18 mouse cellular contexts compared by ENCODE assay signal in the genomic region with DNA sequence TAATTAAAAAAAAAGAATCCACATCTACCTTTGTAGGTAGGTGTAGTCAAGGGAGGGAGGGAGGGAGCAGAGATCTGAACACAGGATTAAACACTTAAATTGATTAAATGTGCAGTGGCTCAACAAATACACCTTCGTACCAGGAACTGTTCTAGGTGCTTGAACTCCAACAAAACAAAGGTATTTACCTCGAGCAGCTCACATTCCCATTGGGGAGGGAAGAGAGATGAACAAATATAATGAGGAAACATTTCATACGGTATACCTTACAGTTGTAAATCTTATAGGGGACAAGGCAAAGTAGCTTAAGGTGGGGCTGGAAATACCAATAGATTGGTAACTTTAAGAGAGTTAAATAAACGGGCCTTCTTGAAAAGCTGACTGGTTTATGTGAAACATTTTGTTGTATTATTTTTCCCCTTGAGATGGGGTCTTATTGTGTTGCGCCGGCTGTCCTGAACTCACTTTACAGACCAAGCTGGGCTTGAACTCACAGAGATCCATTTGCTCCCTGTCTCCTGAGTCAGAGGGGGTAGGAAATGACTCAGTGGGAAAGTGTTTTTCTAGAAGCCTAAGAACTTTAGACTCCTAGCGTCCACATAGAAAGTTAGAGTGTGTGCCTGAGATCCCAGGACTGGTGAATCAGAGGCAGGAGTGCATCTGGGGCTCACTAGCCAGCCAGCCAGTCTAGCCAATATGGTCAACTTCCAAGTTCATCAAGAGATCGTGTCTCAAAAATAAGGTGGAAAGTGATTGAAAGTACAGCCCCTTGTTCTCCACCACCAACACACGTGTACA. TPM values are rescaled to one million over a fixed set of nuclear protein-coding genes. Genes with fewer than 3 reads are reported as not detected.
DNase-seq lines count a peak whose midpoint lies in the region; ATAC-seq and TF ChIP-seq lines count a peak whose summit lies in the region.
"Had no signal": no experiment of that assay in that cellular context is flagged by ENCODE, and none has a peak within 500 bp of the region (broad histone marks: within the 10 kb centered on the region; RNA-seq: fewer than 3 reads in every experiment).

No protein-coding gene starts in this region.

- no peak overlapping the region for H3K4me2 ChIP-seq in intestine, embryonic 15.5 days (replicated peaks)
- no peak overlapping the region for H3K4me2 ChIP-seq in stomach, embryonic 15.5 days
- H3K4me2 ChIP-seq: embryonic facial prominence, embryonic 15.5 days; heart, embryonic 12.5 days; hindbrain, embryonic 15.5 days had no signal

- WGBS in liver, adult 2 months = 48% methylated on average over 9 of the region's 9 CpGs
- 76% methylated on average over 9 of the region's 9 CpGs for WGBS in intestine, embryonic 15.5 days
- 74% methylated on average over 9 of the region's 9 CpGs for WGBS in stomach, embryonic 15.5 days

- TF ChIP-seq POLR2A in liver, adult 2 months (IDR thresholded peaks at IDR 0.05; ENCODE audit: extremely low read depth, insufficient read depth, low read length) = no peak

- H3K4me1 ChIP-seq in liver, adult 2 months (ENCODE audit: control insufficient read depth, insufficient read depth, low read length) = peaks cover 17% of the 10 kb centered on the region
- H3K4me1 ChIP-seq in intestine, embryonic 15.5 days (replicated peaks) = 0 out of 2 replicates have a peak, but pooled peaks cover 1% of the 10 kb centered on the region
- no peaks in the 10 kb centered on the region for H3K4me1 ChIP-seq in stomach, embryonic 15.5 days
- H3K4me1 ChIP-seq: heart, embryonic 12.5 days had no signal

- no peaks in the 10 kb centered on the region for H3K27me3 ChIP-seq in liver, adult 2 months (ENCODE audit: control insufficient read depth, insufficient read depth, low read length)
- no peaks in the 10 kb centered on the region for H3K27me3 ChIP-seq in intestine, embryonic 15.5 days (replicated peaks)
- H3K27me3 ChIP-seq in stomach, embryonic 15.5 days (replicated peaks) = no peaks in the 10 kb centered on the region
- H3K27me3 ChIP-seq: embryonic facial prominence, embryonic 15.5 days; heart, embryonic 12.5 days had no signal

- peaks cover 26% of the 10 kb centered on the region for H3K79me2 ChIP-seq in liver, adult 2 months (ENCODE audit: control insufficient read depth, insufficient read depth, low read length)

- H3K9me3 ChIP-seq in intestine, embryonic 15.5 days = no peaks in the 10 kb centered on the region
- no peaks in the 10 kb centered on the region for H3K9me3 ChIP-seq in stomach, embryonic 15.5 days
- H3K9me3 ChIP-seq: embryonic facial prominence, embryonic 15.5 days; heart, embryonic 12.5 days; hindbrain, embryonic 15.5 days had no signal

- H3K9ac ChIP-seq in liver, adult 2 months (ENCODE audit: low read depth, low read length) = no peak overlapping the region
- H3K9ac ChIP-seq in intestine, embryonic 15.5 days = no peak overlapping the region
- H3K9ac ChIP-seq in stomach, embryonic 15.5 days = no peak overlapping the region
- H3K9ac ChIP-seq: embryonic facial prominence, embryonic 15.5 days; heart, embryonic 12.5 days; hindbrain, embryonic 15.5 days had no signal

- no peaks in the 10 kb centered on the region for H3K36me3 ChIP-seq in liver, adult 2 months (ENCODE audit: control insufficient read depth, insufficient read depth, low read length)
- no peaks in the 10 kb centered on the region for H3K36me3 ChIP-seq in intestine, embryonic 15.5 days
- no peaks in the 10 kb centered on the region for H3K36me3 ChIP-seq in stomach, embryonic 15.5 days
- H3K36me3 ChIP-seq: embryonic facial prominence, embryonic 15.5 days; heart, embryonic 12.5 days; hindbrain, embryonic 15.5 days had no signal

- peak overlapping the region; percentile 31; the same call in 1 of the 2 replicates for H3K27ac ChIP-seq in liver, adult 2 months (replicated peaks; ENCODE audit: insufficient read depth, low read depth, low read length)
- H3K27ac ChIP-seq in intestine, embryonic 15.5 days = no peak overlapping the region
- H3K27ac ChIP-seq in stomach, embryonic 15.5 days = no peak overlapping the region
- H3K27ac ChIP-seq: embryonic facial prominence, embryonic 15.5 days; hindbrain, embryonic 15.5 days had no signal

- no peak for TF ChIP-seq CTCF in liver, adult 2 months (IDR thresholded peaks at IDR 0.05; ENCODE audit: low read depth, low read length)

- DNase-seq in liver, adult 2 months (ENCODE audit: extremely low read depth, low read depth, low spot score) = no peak
- no peak for DNase-seq in liver
- peak; percentile 6 for DNase-seq in 416B (ENCODE audit: low read depth)
- DNase-seq in embryo, embryonic 11 days = no peak
- DNase-seq in kidney, postnatal 10 days = no peak
- DNase-seq in urinary bladder, adult 18-20 months (ENCODE audit: low spot score in 2 of 2) = no peak
- DNase-seq: adrenal gland, postnatal 10 days; cerebellum, adult 11 months; cerebellum, adult 9-11 months; gastrocnemius, postnatal 14 days; heart, postnatal 36 days had no signal

- H3K4me3 ChIP-seq in liver, adult 2 months (ENCODE audit: insufficient read depth, low read depth, low read length) = no peak overlapping the region
- H3K4me3 ChIP-seq in intestine, embryonic 15.5 days (replicated peaks) = no peak overlapping the region
- H3K4me3 ChIP-seq in stomach, embryonic 15.5 days (replicated peaks) = no peak overlapping the region
- H3K4me3 ChIP-seq: embryonic facial prominence, embryonic 15.5 days; erythroblast, embryonic 14.5 days; heart, embryonic 12.5 days; hindbrain, embryonic 15.5 days had no signal

- ATAC-seq in intestine, embryonic 15.5 days = peak; percentile 36; the same call in 1 of the 2 replicates
- ATAC-seq in stomach, embryonic 15.5 days (ENCODE audit: insufficient read depth, low FRiP score, low read depth) = peak; percentile 43; the same call in 1 of the 2 replicates
- ATAC-seq: forebrain, embryonic 16.5 days had no signal

RNA-seq across cellular contexts. Expression of a gene that starts 5.5 kb away (rescaled TPM):
- total RNA-seq in liver, adult 2 months (2014; rRNA removed) = 7.9 and 11.7 TPM in 2 replicates
- 7.7 and 10.3 TPM in 2 replicates for polyA plus RNA-seq in liver, adult 2 months (2012; rRNA removed)
- polyA plus RNA-seq in intestine, embryonic 15.5 days (2015; fragmentation: Nextera tagmentation; extraction: Ambion mirVana) = 27.4 and 28.6 TPM in 2 replicates
- 20.1 and 22.8 TPM in 2 replicates for polyA plus RNA-seq in stomach, embryonic 15.5 days (2015; fragmentation: Nextera tagmentation; extraction: Ambion mirVana)
- polyA plus RNA-seq: erythroblast, embryonic 14.5 days had no signal
